Mouse (Mus musculus) liver, embryonic 14.5 days (tissue): ENCODE measurements around the gene March2. TPM values are rescaled to one million over a fixed set of nuclear protein-coding genes. Genes with fewer than 3 reads are reported as not detected.

Source experiments
- ATAC-seq: fragments of 200-750 bp; cut with Nextera tagmentation; 2 replicates; pipeline ENCODE4 v1.8.0; 2017; ENCODE audit warnings: moderate number of reproducible peaks, mild to moderate bottlenecking, moderate library complexity; ENCODE audit not compliant: insufficient read depth
- DNase-seq, 3 experiments: peaks; one replicate each; pipeline ENCODE4 v3.0.0-alpha.2; 2012 to 2013; ENCODE audit warnings: low read depth in 3 of 3, low spot score in 3 of 3
- H3K27ac ChIP-seq: fragments of 300-500 bp; sonication (generic); 2 replicates; pipeline ENCODE4 v1.5.1; 2014; ENCODE audit warnings: moderate library complexity, mild to moderate bottlenecking, control low read depth, inconsistent platforms
- H3K27me3 ChIP-seq: fragments of 300-500 bp; sonication (generic); 2 replicates; pipeline ENCODE4 v1.6.1; 2014; ENCODE audit warnings: mild to moderate bottlenecking, low read length, moderate library complexity; ENCODE audit not compliant: control insufficient read depth, insufficient read depth
- H3K36me3 ChIP-seq: fragments of 300-500 bp; sonication (generic); replicated peaks from 2 replicates; pipeline ENCODE4 v1.6.1; 2014; ENCODE audit warnings: low read depth; ENCODE audit not compliant: control insufficient read depth, insufficient read depth
- H3K4me1 ChIP-seq, 2 experiments: fragments of 200-500 bp in 1 of 2; fragments of 300-500 bp in 1 of 2; sonication (generic) in 1 of 2; replicated peaks; 2 replicates each; pipeline ENCODE4 v1.6.1; 2012 to 2014; ENCODE audit warnings: antibody characterized with exemption in 1 of 2, inconsistent platforms in 1 of 2, low read length in 1 of 2; ENCODE audit not compliant: control insufficient read depth in 2 of 2, insufficient read depth in 2 of 2
- H3K4me2 ChIP-seq: fragments of 300-500 bp; sonication (generic); 2 replicates; pipeline ENCODE4 v1.6.1; 2014; ENCODE audit warnings: low read depth, mild to moderate bottlenecking, control low read depth, moderate library complexity
- H3K4me3 ChIP-seq, 2 experiments: fragments of 200-500 bp in 1 of 2; fragments of 300-500 bp in 1 of 2; sonication (generic) in 1 of 2; 2 replicates each; pipeline ENCODE4 v1.5.1; 2012 to 2014; ENCODE audit warnings: low read depth in 2 of 2, low read length in 2 of 2, mild to moderate bottlenecking in 2 of 2, control low read depth in 1 of 2, inconsistent platforms in 1 of 2, moderate library complexity in 1 of 2; ENCODE audit not compliant: insufficient read depth in 1 of 2
- H3K9ac ChIP-seq: fragments of 300-500 bp; sonication (generic); replicated peaks from 2 replicates; pipeline ENCODE4 v1.6.1; 2014; ENCODE audit warnings: mild to moderate bottlenecking, control low read depth, moderate library complexity
- H3K9me3 ChIP-seq: fragments of 300-500 bp; sonication (generic); 2 replicates; pipeline ENCODE4 v1.6.1; 2016; ENCODE audit warnings: low read length, mixed read lengths; ENCODE audit not compliant: control insufficient read depth
- CTCF ChIP-seq: IDR thresholded peaks from 2 replicates; pipeline ENCODE4 v1.5.1; 2016; ENCODE audit warnings: antibody characterized with exemption, low read depth, control low read depth
- EP300 ChIP-seq: IDR thresholded peaks from 2 replicates; pipeline ENCODE4 v1.6.1; 2016; ENCODE audit warnings: antibody characterized with exemption, low read depth
- WGBS: fragments of 180-500 bp; shearing (Covaris S2); extraction: QIAGEN DNeasy Blood & Tissue Kit; methylation state at CpG from one replicate; pipeline ENCODE4 v1.1.7; 2014; ENCODE audit not compliant: insufficient replicate concordance; 5-methylcytosine and 5-hydroxymethylcytosine counted together
- polyA plus RNA-seq, 2 experiments: library from polyadenylated mRNA; depleted of rRNA in 1 of 2; stranded (reverse) in 1 of 2; unstranded in 1 of 2; fragments of >200 nt; fragmentation: Nextera tagmentation in 1 of 2; extraction: Ambion mirVana in 1 of 2; gene quantifications; 2 replicates each; pipeline versions ENCODE4 v1.2.1 to v1.2.3; 2012 to 2014

Gene March2
- polyA plus RNA-seq, 2 experiments, result 162 to 235 TPM

- Histone ChIP-seq H3K4me1 (peaks cover 47 to 50% of the 10 kb centered on the region in 2 experiments), H3K4me2 (peak overlapping the region; percentile 85), H3K9ac (peak overlapping the region; percentile 96), H3K27me3 (no peaks in the 10 kb centered on the region), H3K4me3 (peak overlapping the region; percentile 88 to 90), H3K36me3 (peaks cover 23% of the 10 kb centered on the region), H3K9me3 (no peaks in the 10 kb centered on the region), H3K27ac (peak overlapping the region; percentile 94)
- ATAC-seq, result no peak
- DNase-seq, result no peak
- WGBS, result 81% methylated on average over 1 of the region's 1 CpGs
- TF ChIP-seq EP300 (no peak), CTCF (no peak)
These were observed 1.2 kb downstream of the March2 start for GRCm38 (mm10) chr17:33717246-33717645.

- H3K27ac ChIP-seq, result peak overlapping the region; percentile 94
- peak overlapping the region; percentile 91 for H3K9ac ChIP-seq
- peak overlapping the region; percentile 85 for H3K4me2 ChIP-seq
- DNase-seq (peak; percentile 68 to 75 (median 72)), ATAC-seq (peak; percentile 57)
- TF ChIP-seq CTCF (no peak), EP300 (peak; percentile 83)
- H3K4me3 ChIP-seq, result peak overlapping the region; percentile 43 to 74
- H3K27me3 ChIP-seq, result no peaks in the 10 kb centered on the region
- H3K36me3 ChIP-seq, result peaks cover 47% of the 10 kb centered on the region
- WGBS, result 4% methylated on average over 1 of the region's 1 CpGs
- H3K9me3 ChIP-seq, result peaks cover 6% of the 10 kb centered on the region
- peaks cover 64 to 75% of the 10 kb centered on the region in 2 experiments for H3K4me1 ChIP-seq
These were observed 3.7 kb downstream of the March2 start for GRCm38 (mm10) chr17:33714779-33715178.

GRCm38 (mm10) chr17:33713271-33713670, 5.2 kb downstream of the March2 start:
- peak overlapping the region; percentile 74 to 75 for H3K4me3 ChIP-seq
- H3K9ac ChIP-seq, result peak overlapping the region; percentile 91
- ATAC-seq, result peak; percentile 87
- peak overlapping the region; percentile 94 for H3K27ac ChIP-seq
- DNase-seq, result peak; percentile 88 to 91 (median 89)
- H3K4me2 ChIP-seq, result peak overlapping the region; percentile 85
- no peaks in the 10 kb centered on the region for H3K27me3 ChIP-seq
- peak; percentile 98 for TF ChIP-seq EP300
- no peak for TF ChIP-seq CTCF
- 9% methylated on average over 5 of the region's 5 CpGs for WGBS
- peaks cover 62% of the 10 kb centered on the region for H3K36me3 ChIP-seq
- H3K4me1 ChIP-seq, result peaks cover 55 to 68% of the 10 kb centered on the region in 2 experiments
- peaks cover 6% of the 10 kb centered on the region for H3K9me3 ChIP-seq

GRCm38 (mm10) chr17:33709834-33710233, 8.6 kb downstream of the March2 start:
- WGBS, result 75% methylated on average over 3 of the region's 3 CpGs
- peaks cover 78% of the 10 kb centered on the region for H3K36me3 ChIP-seq

GRCm38 (mm10) chr17:33703091-33703490, 15.4 kb downstream of the March2 start:
- Histone ChIP-seq H3K36me3 (peaks cover 94% of the 10 kb centered on the region), H3K4me1 (no peaks in the 10 kb centered on the region), H3K9ac (no peak overlapping the region), H3K27me3 (no peaks in the 10 kb centered on the region), H3K9me3 (no peaks in the 10 kb centered on the region), H3K27ac (no peak overlapping the region), H3K4me3 (no peak overlapping the region), H3K4me2 (no peak overlapping the region)
- WGBS, result 91% methylated on average over 9 of the region's 9 CpGs
- ATAC-seq (no peak), DNase-seq (no peak)
- no peak for TF ChIP-seq CTCF
- TF ChIP-seq EP300, result no peak

More at GRCm38 (mm10) chr17:33709834-33710233, 8.6 kb downstream of the March2 start:
- ATAC-seq, result no peak
- DNase-seq, result no peak
- no peaks in the 10 kb centered on the region for H3K27me3 ChIP-seq
- no peak overlapping the region for H3K9ac ChIP-seq
- H3K4me2 ChIP-seq, result no peak overlapping the region
- H3K9me3 ChIP-seq, result peaks cover 6% of the 10 kb centered on the region
- peak overlapping the region; percentile 21; the same call in 1 of the 2 replicates for H3K27ac ChIP-seq
- H3K4me3 ChIP-seq, result no peak overlapping the region
- peaks cover 34 to 43% of the 10 kb centered on the region in 2 experiments for H3K4me1 ChIP-seq
- TF ChIP-seq CTCF (no peak), EP300 (no peak)
